In the genomic region with DNA sequence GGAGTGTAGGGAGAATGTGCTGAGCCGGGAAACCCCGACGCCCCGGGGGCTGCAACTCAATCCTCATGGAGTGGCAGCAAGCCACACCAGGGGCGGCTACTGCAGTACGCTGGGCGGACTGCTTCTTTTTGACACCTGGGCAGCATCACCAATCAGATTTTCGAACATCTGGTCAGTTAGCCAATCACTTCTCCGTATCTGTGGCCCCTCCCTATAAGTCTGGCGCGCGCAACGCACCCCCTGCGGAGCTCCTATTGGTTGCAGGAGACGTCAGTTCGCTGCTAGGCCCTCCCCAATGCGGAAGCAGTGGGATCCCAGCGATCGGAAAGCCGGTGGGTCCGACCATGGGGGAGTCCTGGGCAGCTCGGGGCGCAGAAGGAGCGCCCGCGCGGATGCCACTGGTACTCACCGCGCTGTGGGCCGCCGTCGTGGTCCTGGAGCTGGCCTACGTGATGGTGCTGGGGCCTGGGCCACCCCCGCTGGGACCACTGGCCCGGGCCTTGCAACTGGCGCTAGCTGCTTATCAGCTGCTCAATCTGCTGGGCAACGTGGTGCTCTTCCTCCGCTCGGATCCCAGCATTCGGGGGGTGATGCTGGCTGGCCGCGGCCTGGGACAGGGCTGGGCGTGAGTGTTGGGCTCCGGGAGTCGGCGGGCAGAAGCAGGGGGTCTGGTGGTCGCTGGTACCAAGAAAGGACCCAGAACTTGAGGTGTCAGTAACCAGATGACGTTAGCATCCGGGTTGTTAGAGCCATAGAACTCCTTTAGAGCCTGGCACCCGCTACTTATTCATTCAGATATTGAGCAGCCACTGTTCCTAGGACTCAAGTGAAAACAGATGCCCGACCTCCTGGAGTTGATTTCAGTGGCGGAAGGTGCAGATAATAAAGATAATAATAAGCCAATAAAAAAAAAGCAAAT, we compare ENCODE assay signal across 8 mouse cellular contexts. TPM values are rescaled to one million over a fixed set of nuclear protein-coding genes. Genes with fewer than 3 reads are reported as not detected.
DNase-seq lines count a peak whose midpoint lies in the region; ATAC-seq lines count a peak whose summit lies in the region.

Gene Zdhhc24, plus strand, starts transcription at position 264 of the 919 bp plus-strand sequence.

- intact Hi-C loops in left cerebral cortex, postnatal 14 days (cut with DNase I): no loop called here

- H3K9ac ChIP-seq in intestine, embryonic 14.5 days (ENCODE audit: low read length): peak within 1 kb of the TSS; percentile 71

- ATAC-seq in intestine, embryonic 14.5 days (replicated peaks; ENCODE audit: low FRiP score, low TSS enrichment, low read depth): peak; percentile 98

- peaks cover 15% of the 10 kb centered on the region for H3K4me1 ChIP-seq in intestine, embryonic 14.5 days (replicated peaks; ENCODE audit: control insufficient read depth, insufficient read depth, low read length)

- peak; percentile 95 to 97 for DNase-seq in adrenal gland, adult 18-20 months (ENCODE audit: low spot score in 2 of 2)
- peak; percentile 95 for DNase-seq in embryo, embryonic 11 days
- peak; percentile 95 for DNase-seq in gastrocnemius, postnatal 25 days
- peak; percentile 99 for DNase-seq in intestine, embryonic 14.5 days (ENCODE audit: low spot score)
- DNase-seq in left cerebral cortex, postnatal 14 days (ENCODE audit: low spot score in 2 of 2): peak; percentile 96 to 97
- DNase-seq in mesoderm, embryonic 11.5 days (ENCODE audit: low read depth, low spot score): peak; percentile 97
- peak; percentile 90 to 93 for DNase-seq in right cerebral cortex, postnatal 36 days (ENCODE audit: low spot score in 2 of 2)
- peak; percentile 96 for DNase-seq in yolk sac, embryonic 10.5 days (ENCODE audit: low spot score)

- 0 out of 2 replicates have a peak within 1 kb of the TSS, but pooled peaks have one; percentile 16 for H3K27ac ChIP-seq in intestine, embryonic 14.5 days (ENCODE audit: low read depth)

- no peaks in the 10 kb centered on the region for H3K9me3 ChIP-seq in intestine, embryonic 14.5 days (ENCODE audit: control insufficient read depth, low read length)

- no peaks in the 10 kb centered on the region for H3K36me3 ChIP-seq in intestine, embryonic 14.5 days (ENCODE audit: control insufficient read depth, insufficient read depth, low read length)

- whole genome bisulfite sequencing in intestine, embryonic 14.5 days: under 1% methylated on average over 51 of the region's 52 CpGs

- H3K27me3 ChIP-seq in intestine, embryonic 14.5 days (replicated peaks; ENCODE audit: control insufficient read depth, insufficient read depth, low read length): no peaks in the 10 kb centered on the region

- peak within 1 kb of the TSS; percentile 83 for H3K4me2 ChIP-seq in intestine, embryonic 14.5 days (ENCODE audit: low read length)

- H3K4me3 ChIP-seq in intestine, embryonic 14.5 days (ENCODE audit: low read depth, low read length): peak within 1 kb of the TSS; percentile 65

RNA-seq across cellular contexts. Expression of gene Zdhhc24, which starts in this region (rescaled TPM):
- total RNA-seq in adrenal gland, adult 18-20 months (2021): 10 to 100 TPM; 16.9 to 20.5 TPM
- total RNA-seq in gastrocnemius, postnatal 25 days (2021): 1 to 10 TPM; 2.4 to 2.8 TPM
- polyA plus RNA-seq in intestine, embryonic 14.5 days (2014; fragmentation: Nextera tagmentation; extraction: Ambion mirVana): 9.7 and 10.9 TPM in 2 replicates
- total RNA-seq in left cerebral cortex, postnatal 14 days (2021): 10 to 100 TPM; 27.7 to 29.0 TPM

Comparison
In these comparisons a context has a peak if more than half of its experiments do, and no peak if none do; other contexts are left out.
1. Peak in every context shown above with its lines: DNase-seq, ATAC-seq, H3K4me3 ChIP-seq and H3K27ac ChIP-seq.
2. RNA of gene Zdhhc24 (total RNA-seq): 27.7 to 29.0 TPM in left cerebral cortex, postnatal 14 days and 16.9 to 20.5 TPM in adrenal gland, adult 18-20 months; 2.4 to 2.8 TPM in gastrocnemius, postnatal 25 days; every median in the first group is over 4 times any median in the second.